Mouse (Mus musculus): ENCODE measurements around the gene Nckap1. TPM values are rescaled to one million over a fixed set of nuclear protein-coding genes. Genes with fewer than 3 reads are reported as not detected.

The Nckap1 gene
- polyA plus RNA-seq (2015; fragmentation: Illumina TruSeq; extraction: RNeasy Lipid Tissue Mini Kit (QIAGEN cat#74804); ENCODE audit: low read depth, low replicate concordance): 368 TPM

DNA sequence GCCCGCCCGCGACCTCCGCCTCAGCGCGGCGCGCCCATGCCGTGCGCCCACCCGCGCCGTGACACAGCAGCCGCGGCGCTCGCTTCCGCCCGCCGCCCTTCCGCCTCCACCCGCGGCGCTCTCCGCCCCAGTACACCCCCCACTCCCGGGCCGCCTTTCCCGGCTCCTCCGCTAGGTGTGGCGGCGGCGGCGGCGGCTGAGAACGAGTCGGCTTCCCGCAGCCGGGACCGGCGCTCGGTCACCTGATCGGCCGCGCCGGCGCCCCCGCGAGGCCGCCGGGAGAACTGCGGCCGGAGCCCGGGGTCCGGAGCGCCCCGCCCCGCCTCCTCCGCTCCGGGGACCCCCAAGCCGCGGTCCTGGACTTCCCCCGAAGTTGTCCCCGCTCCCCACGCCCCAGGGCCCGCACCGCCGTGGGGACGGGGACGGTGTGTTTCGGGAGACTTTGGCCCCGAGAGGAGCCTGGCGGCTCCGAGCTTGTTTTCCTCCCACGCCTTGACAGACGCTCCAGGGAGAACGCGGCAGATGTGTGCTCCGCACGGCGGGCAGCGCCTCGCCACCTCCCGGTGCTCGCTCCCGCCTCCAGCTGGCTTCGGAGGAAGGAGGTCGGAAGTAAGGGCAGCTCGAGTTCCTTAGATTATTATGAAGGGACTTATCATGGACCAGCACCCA, at the start of gene Nckap1:
TSS of gene Nckap1 (minus strand) at position 338 of the 669 bp plus-strand sequence.

DNA sequence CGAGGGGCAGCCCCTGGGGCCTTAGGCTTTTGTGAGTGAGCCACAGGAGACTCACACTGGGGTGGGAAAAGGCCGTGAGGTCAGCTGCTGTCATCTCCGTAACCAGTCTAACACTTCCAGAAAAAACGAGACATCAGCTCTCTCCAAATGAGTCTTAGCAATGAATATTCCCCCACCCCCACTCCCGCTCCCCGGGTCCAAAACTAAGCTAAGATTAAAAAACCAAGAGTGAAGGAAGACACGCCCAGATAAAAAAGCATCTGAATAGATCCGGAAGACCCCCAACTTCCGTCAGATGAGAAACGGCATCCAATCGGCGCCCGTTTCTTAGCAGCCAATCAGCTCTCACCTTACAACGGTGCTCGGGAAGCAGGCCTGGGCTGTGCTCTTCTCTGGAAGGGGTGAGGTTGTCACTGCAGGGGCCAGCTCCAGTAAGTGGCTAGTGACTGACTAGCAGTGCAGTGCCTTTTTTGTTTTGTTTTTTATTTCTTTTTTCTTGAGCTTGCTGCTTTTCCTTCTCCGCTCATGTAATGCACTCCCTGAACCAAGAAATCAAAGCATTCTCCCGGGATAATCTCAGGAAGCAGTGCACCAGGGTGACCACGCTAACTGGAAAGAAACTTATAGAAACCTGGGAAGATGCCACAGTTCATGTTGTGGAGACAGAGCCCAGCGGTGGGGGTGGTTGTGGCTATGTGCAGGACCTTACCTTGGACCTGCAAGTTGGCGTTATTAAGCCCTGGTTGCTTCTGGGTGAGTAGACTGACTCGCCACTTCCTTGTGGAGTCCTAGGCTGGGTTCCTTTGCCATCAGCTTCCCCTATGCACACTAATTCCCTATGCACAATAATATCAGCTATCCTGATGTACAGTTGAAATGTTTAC, 35.9 kb upstream of the Nckap1 start, which contains the start of the genes Dusp19 and Nup35:
TSS of gene Dusp19 (plus strand) at position 192 of the 884 bp plus-strand sequence.
TSS of gene Nup35 (plus strand) at position 383 of the 884 bp plus-strand sequence.

Other genes starting within 250 kb of the Nckap1 start
- 14.5 TPM for gene Frzb, start 133.8 kb downstream of the Nckap1 start, polyA plus RNA-seq (2015; fragmentation: Illumina TruSeq; extraction: RNeasy Lipid Tissue Mini Kit (QIAGEN cat#74804); ENCODE audit: low read depth, low replicate concordance)
- 25.4 TPM for gene Dusp19, start 35.7 kb upstream of the Nckap1 start, polyA plus RNA-seq (2015; fragmentation: Illumina TruSeq; extraction: RNeasy Lipid Tissue Mini Kit (QIAGEN cat#74804); ENCODE audit: low read depth, low replicate concordance)
- gene Nup35, start 35.9 kb upstream of the Nckap1 start, polyA plus RNA-seq (2015; fragmentation: Illumina TruSeq; extraction: RNeasy Lipid Tissue Mini Kit (QIAGEN cat#74804); ENCODE audit: low read depth, low replicate concordance): 31.3 TPM

Measured in brain, adult 10 weeks (tissue).